ENCODE assay signal across 7 mouse cellular contexts in the genomic region with DNA sequence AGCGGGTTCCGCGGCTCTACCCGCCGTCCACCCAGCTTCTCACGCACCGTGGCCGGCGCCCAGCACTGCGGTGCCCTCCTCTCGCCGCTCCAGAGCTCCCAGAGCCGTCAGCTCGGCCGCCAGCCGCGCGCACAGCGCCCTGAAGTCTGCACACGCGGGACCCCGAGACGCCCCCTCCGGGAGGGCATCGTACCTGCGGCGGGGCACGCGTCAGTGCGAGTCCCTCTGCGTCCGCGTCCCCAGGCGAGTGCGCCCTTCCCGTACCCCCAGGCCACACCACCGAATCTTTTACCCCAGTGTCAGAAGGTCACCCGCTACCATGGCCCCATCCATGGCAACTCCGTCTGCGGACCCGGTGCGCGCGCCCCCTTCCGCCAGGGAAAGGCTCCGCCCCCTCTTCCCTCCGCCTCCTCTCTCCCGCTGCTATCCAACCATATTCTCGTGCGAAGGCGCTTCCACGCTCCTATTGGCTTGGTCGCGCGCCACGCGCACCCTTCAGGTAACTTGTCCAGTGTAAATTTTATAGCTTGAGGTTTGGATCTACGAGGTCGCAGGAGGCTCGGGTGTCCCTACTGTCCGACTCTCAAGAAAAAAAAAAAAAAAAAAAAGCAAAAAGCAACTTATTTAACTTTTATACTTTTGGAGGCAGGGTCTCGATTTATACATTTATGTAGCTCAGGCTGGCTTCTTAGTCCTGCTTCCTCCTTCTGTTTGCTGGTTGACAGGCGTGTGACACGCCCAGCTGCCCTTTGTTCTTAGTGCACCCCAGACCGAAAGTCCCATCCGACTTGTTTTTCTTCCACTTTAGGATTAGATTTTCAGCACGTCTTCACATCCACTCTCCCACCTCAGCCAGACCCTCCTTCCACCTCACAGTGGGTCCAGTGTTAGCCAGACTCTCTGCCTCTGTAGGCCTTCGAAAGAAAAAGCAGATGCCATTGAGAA. TPM values are rescaled to one million over a fixed set of nuclear protein-coding genes. Genes with fewer than 3 reads are reported as not detected.
DNase-seq lines count a peak whose midpoint lies in the region; ATAC-seq lines count a peak whose summit lies in the region.

A gene (minus strand): TSS at position 397 of the 945 bp plus-strand sequence.

- no peaks in the 10 kb centered on the region for H3K36me3 ChIP-seq in intestine, embryonic 14.5 days (ENCODE audit: control insufficient read depth, insufficient read depth, low read length)

- intact Hi-C loops in left cerebral cortex, postnatal 14 days (cut with DNase I) = loop anchor here (10.0 kb wide), 1 partner anchor 101 kb away; no protein-coding TSS in a partner anchor

- DNase-seq in adrenal gland, adult 2 months = peak; percentile 91
- DNase-seq in embryo, embryonic 11 days = peak; percentile 92
- peak; percentile 82 for DNase-seq in gastrocnemius, postnatal 25 days
- DNase-seq in intestine, embryonic 14.5 days (ENCODE audit: low spot score) = peak; percentile 91
- DNase-seq in left cerebral cortex, postnatal 14 days (ENCODE audit: low spot score in 2 of 2) = peak; percentile 80 to 87
- DNase-seq in right cerebral cortex, postnatal 25 days = peak; percentile 86

- WGBS in intestine, embryonic 14.5 days = 3% methylated on average over 66 of the region's 68 CpGs

- ATAC-seq in intestine, embryonic 14.5 days (replicated peaks; ENCODE audit: low FRiP score, low TSS enrichment, low read depth) = peak; percentile 86
- peak; percentile 89 for ATAC-seq in megakaryocyte-erythroid progenitor cell, adult 5-6 weeks (replicated peaks; ENCODE audit: low FRiP score, low TSS enrichment, poor library complexity, severe bottlenecking)

- H3K4me2 ChIP-seq in intestine, embryonic 14.5 days (ENCODE audit: low read length) = peak within 1 kb of the TSS; percentile 81

- peaks cover 14% of the 10 kb centered on the region for H3K27me3 ChIP-seq in intestine, embryonic 14.5 days (replicated peaks; ENCODE audit: control insufficient read depth, insufficient read depth, low read length)

- peaks cover 5% of the 10 kb centered on the region; the same call in 1 of the 2 replicates for H3K9me3 ChIP-seq in intestine, embryonic 14.5 days (ENCODE audit: control insufficient read depth, low read length)

- peak within 1 kb of the TSS; percentile 51 for H3K9ac ChIP-seq in intestine, embryonic 14.5 days (ENCODE audit: low read length)

- H3K27ac ChIP-seq in intestine, embryonic 14.5 days (ENCODE audit: low read depth) = peak within 1 kb of the TSS; percentile 75

- peak within 1 kb of the TSS; percentile 71 for H3K4me3 ChIP-seq in intestine, embryonic 14.5 days (ENCODE audit: low read depth, low read length)

- no peaks in the 10 kb centered on the region; the same call in 1 of the 2 replicates for H3K4me1 ChIP-seq in intestine, embryonic 14.5 days (replicated peaks; ENCODE audit: control insufficient read depth, insufficient read depth, low read length)

RNA-seq across cellular contexts. Expression of the gene that starts here (rescaled TPM):
- 10 to 100 TPM in 1 of 2 experiments, 1 to 10 TPM in 1; 9.7 to 12.1 TPM for total RNA-seq in adrenal gland, adult 2 months (2021)
- polyA plus RNA-seq in adrenal gland, adult 2 months (2012; rRNA removed) = 35.2 and 43.4 TPM in 2 replicates
- total RNA-seq in gastrocnemius, postnatal 25 days (2021) = 10 to 100 TPM; 11.0 to 12.9 TPM
- polyA plus RNA-seq in intestine, embryonic 14.5 days (2014; fragmentation: Nextera tagmentation; extraction: Ambion mirVana) = 25.9 and 26.1 TPM in 2 replicates
- 10 to 100 TPM; 32.7 to 37.5 TPM for total RNA-seq in left cerebral cortex, postnatal 14 days (2021)
- total RNA-seq in megakaryocyte-erythroid progenitor cell, adult 5-6 weeks (2014; fragmentation: Nextera tagmentation) = 15.4 and 21.1 TPM in 2 replicates
- 4.8 and 20.4 TPM in 2 replicates for total RNA-seq in megakaryocyte-erythroid progenitor cell, adult 5-6 weeks (2017)

Comparison
In these comparisons a context has a peak if more than half of its experiments do, and no peak if none do; other contexts are left out.
1. Peak in every context shown above with its lines: DNase-seq, ATAC-seq, H3K4me3 ChIP-seq and H3K27ac ChIP-seq.